Mouse (Mus musculus) heart, adult 2 months (tissue): ENCODE data around the gene Prdm5.

Experiments
- CTCF ChIP-seq: fragments of 200-600 bp; IDR thresholded peaks from 2 replicates; pipeline ENCODE4 v1.8.1; 2022; ENCODE audit warnings: antibody characterized with exemption, mild to moderate bottlenecking, moderate library complexity
- EP300 ChIP-seq: fragments of 200-500 bp; IDR thresholded peaks from 2 replicates; pipeline ENCODE4 v1.6.1; 2011; ENCODE audit warnings: low read depth, low read length, control low read depth; ENCODE audit not compliant: insufficient read depth
- POLR2A ChIP-seq: fragments of 200-500 bp; IDR thresholded peaks from 2 replicates; pipeline ENCODE4 v1.6.1; 2011; ENCODE audit warnings: mild to moderate bottlenecking, low read depth, low read length, control low read depth; ENCODE audit not compliant: insufficient read depth

DNA sequence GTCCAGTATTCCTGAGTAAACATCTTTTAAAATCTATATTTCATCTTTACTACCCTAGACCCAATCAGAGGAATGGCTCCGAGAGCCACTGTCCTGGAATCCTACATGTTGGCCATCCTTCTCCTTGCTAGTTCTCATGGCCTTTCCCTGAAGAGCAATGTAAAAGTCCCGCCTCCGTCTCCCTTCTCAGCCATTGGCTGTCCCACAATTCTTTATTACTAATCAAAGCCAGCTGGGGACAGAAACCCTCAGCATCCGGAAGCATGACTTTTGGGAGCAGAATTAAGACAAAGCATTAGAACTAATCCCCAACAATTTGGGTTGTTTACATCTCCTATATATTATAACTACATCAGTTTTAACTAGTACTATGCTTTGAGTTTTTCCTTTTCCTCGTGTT lies 10.9 kb upstream of the Prdm5 start:
- TF ChIP-seq CTCF = no peak
- TF ChIP-seq EP300 = no peak
- no peak for TF ChIP-seq POLR2A
